ENCODE assay signal across 11 mouse cellular contexts in the genomic region with DNA sequence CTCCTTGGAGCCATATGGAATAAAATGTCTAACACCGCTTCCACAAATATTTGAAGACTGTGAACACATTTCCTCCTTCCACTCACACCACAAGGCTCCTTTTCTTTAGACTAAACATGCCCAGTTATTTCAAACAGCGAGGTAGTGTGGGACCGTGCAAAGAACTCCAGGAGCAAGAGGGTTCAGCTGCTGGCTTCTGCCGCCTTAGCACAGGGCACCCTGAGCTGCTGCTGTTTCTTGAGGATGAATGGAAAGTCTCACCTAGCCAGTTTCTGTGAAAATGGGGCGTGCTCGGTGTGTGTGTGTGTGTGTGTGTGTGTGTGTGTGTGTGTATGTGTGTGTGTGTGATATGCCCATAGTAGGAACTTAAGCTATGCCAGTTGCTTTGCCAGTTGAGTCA. TPM values are rescaled to one million over a fixed set of nuclear protein-coding genes. Genes with fewer than 3 reads are reported as not detected.
DNase-seq lines count a peak whose midpoint lies in the region; ATAC-seq and TF ChIP-seq lines count a peak whose summit lies in the region.
"Had no signal": no experiment of that assay in that cellular context is flagged by ENCODE, and none has a peak within 500 bp of the region (broad histone marks: within the 10 kb centered on the region; RNA-seq: fewer than 3 reads in every experiment).

No protein-coding gene starts in this region.

- peak overlapping the region; percentile 84; the same call in 1 of the 2 replicates for H3K27ac ChIP-seq in heart, embryonic 15.5 days
- no peak overlapping the region for H3K27ac ChIP-seq in heart, adult 2 months
- H3K27ac ChIP-seq in neural tube, embryonic 11.5 days (ENCODE audit: low read depth, low read length): peak overlapping the region; percentile 90
- H3K27ac ChIP-seq in neural tube, embryonic 15.5 days (replicated peaks): no peak overlapping the region
- H3K27ac ChIP-seq in stomach, embryonic 16.5 days (ENCODE audit: low read length): peak overlapping the region; percentile 78
- H3K27ac ChIP-seq: liver, embryonic 14.5 days had no signal

- no peak for TF ChIP-seq EP300 in heart, adult 2 months (IDR thresholded peaks at IDR 0.05; ENCODE audit: insufficient read depth, low read depth, low read length)

- no peak overlapping the region for H3K9ac ChIP-seq in heart, embryonic 15.5 days
- H3K9ac ChIP-seq in heart, adult 2 months (ENCODE audit: low read depth, low read length): no peak overlapping the region
- peak overlapping the region; percentile 60 for H3K9ac ChIP-seq in neural tube, embryonic 11.5 days (ENCODE audit: low read length)
- no peak overlapping the region for H3K9ac ChIP-seq in neural tube, embryonic 15.5 days (replicated peaks)
- H3K9ac ChIP-seq in stomach, embryonic 16.5 days (ENCODE audit: low read length): no peak overlapping the region
- H3K9ac ChIP-seq: hindbrain, embryonic 15.5 days; liver, embryonic 14.5 days had no signal

- H3K4me1 ChIP-seq in heart, embryonic 15.5 days (replicated peaks): peaks cover 4% of the 10 kb centered on the region; the same call in 1 of the 2 replicates
- peaks cover 4% of the 10 kb centered on the region for H3K4me1 ChIP-seq in heart, adult 2 months (ENCODE audit: control insufficient read depth, insufficient read depth, low read length)
- H3K4me1 ChIP-seq in neural tube, embryonic 11.5 days (ENCODE audit: control insufficient read depth, insufficient read depth, low read length): peaks cover 21% of the 10 kb centered on the region
- peaks cover 24% of the 10 kb centered on the region; the same call in 1 of the 2 replicates for H3K4me1 ChIP-seq in neural tube, embryonic 15.5 days
- peaks cover 10% of the 10 kb centered on the region; the same call in 1 of the 2 replicates for H3K4me1 ChIP-seq in stomach, embryonic 16.5 days (ENCODE audit: control insufficient read depth, insufficient read depth, low read length)

- H3K4me2 ChIP-seq in heart, embryonic 15.5 days: no peak overlapping the region
- H3K4me2 ChIP-seq in neural tube, embryonic 11.5 days (ENCODE audit: low read depth): peak overlapping the region; percentile 55
- H3K4me2 ChIP-seq in neural tube, embryonic 15.5 days: no peak overlapping the region
- no peak overlapping the region for H3K4me2 ChIP-seq in stomach, embryonic 16.5 days (ENCODE audit: low read depth, low read length)

- no peak for TF ChIP-seq POLR2A in heart, adult 2 months (IDR thresholded peaks at IDR 0.05; ENCODE audit: insufficient read depth, low read depth, low read length)

- ATAC-seq in heart, embryonic 15.5 days (replicated peaks; ENCODE audit: insufficient number of reproducible peaks, insufficient read depth, low FRiP score, low read depth): no peak
- no peak for ATAC-seq in neural tube, embryonic 11.5 days (ENCODE audit: insufficient read depth, low FRiP score, low TSS enrichment)
- no peak for ATAC-seq in neural tube, embryonic 15.5 days (ENCODE audit: low FRiP score)
- no peak for ATAC-seq in stomach, embryonic 16.5 days (ENCODE audit: insufficient read depth, low FRiP score)

- H3K9me3 ChIP-seq in heart, embryonic 15.5 days (replicated peaks): peaks cover 22% of the 10 kb centered on the region
- H3K9me3 ChIP-seq in neural tube, embryonic 11.5 days (ENCODE audit: control insufficient read depth, low read length): peaks cover 19% of the 10 kb centered on the region
- H3K9me3 ChIP-seq in neural tube, embryonic 15.5 days (replicated peaks): peaks cover 24% of the 10 kb centered on the region
- peaks cover 34% of the 10 kb centered on the region for H3K9me3 ChIP-seq in stomach, embryonic 16.5 days (replicated peaks; ENCODE audit: control insufficient read depth, low read length)

- H3K4me3 ChIP-seq in heart, embryonic 15.5 days: no peak overlapping the region
- H3K4me3 ChIP-seq in heart, adult 2 months: no peak overlapping the region
- H3K4me3 ChIP-seq in neural tube, embryonic 11.5 days (ENCODE audit: low read depth, low read length): no peak overlapping the region
- no peak overlapping the region for H3K4me3 ChIP-seq in neural tube, embryonic 15.5 days (replicated peaks)
- H3K4me3 ChIP-seq in stomach, embryonic 16.5 days (replicated peaks; ENCODE audit: low read length): no peak overlapping the region
- H3K4me3 ChIP-seq: hindbrain, embryonic 15.5 days had no signal

- no peak for DNase-seq in heart, adult 2 months
- DNase-seq in neural tube, embryonic 11.5 days (ENCODE audit: low spot score): no peak
- DNase-seq in induced T-regulatory cell, adult 2 months (ENCODE audit: low read depth): peak; percentile 7
- no peak for DNase-seq in thymus, postnatal 36 days
- no peak for DNase-seq in c-Kit-positive CD71-positive TER-119-positive erythroid progenitor cells, embryonic 14.5 days (ENCODE audit: low spot score)
- DNase-seq: right cerebral cortex, postnatal 14 days had no signal

- no peaks in the 10 kb centered on the region for H3K79me2 ChIP-seq in heart, adult 2 months (replicated peaks; ENCODE audit: control insufficient read depth, insufficient read depth, low read length)

- no peaks in the 10 kb centered on the region for H3K27me3 ChIP-seq in heart, embryonic 15.5 days
- H3K27me3 ChIP-seq in heart, adult 2 months (ENCODE audit: control insufficient read depth, insufficient read depth, low read length): no peaks in the 10 kb centered on the region
- no peaks in the 10 kb centered on the region for H3K27me3 ChIP-seq in neural tube, embryonic 11.5 days (ENCODE audit: control insufficient read depth, insufficient read depth, low read length)
- H3K27me3 ChIP-seq in neural tube, embryonic 15.5 days (replicated peaks): no peaks in the 10 kb centered on the region
- H3K27me3 ChIP-seq in stomach, embryonic 16.5 days (ENCODE audit: control insufficient read depth, insufficient read depth, low read length): no peaks in the 10 kb centered on the region
- H3K27me3 ChIP-seq: hindbrain, embryonic 15.5 days had no signal

- TF ChIP-seq CTCF in heart, adult 2 months (IDR thresholded peaks at IDR 0.05): no peak

- WGBS in heart, embryonic 15.5 days: 76% methylated on average over 6 of the region's 6 CpGs
- WGBS in heart, adult 2 months: 80% methylated on average over 6 of the region's 6 CpGs
- 61% methylated on average over 6 of the region's 6 CpGs for WGBS in neural tube, embryonic 11.5 days
- 56% methylated on average over 6 of the region's 6 CpGs for WGBS in neural tube, embryonic 15.5 days
- 57% methylated on average over 6 of the region's 6 CpGs for WGBS in stomach, embryonic 16.5 days

- intact Hi-C loops in heart, adult 2 months (cut with DNase I): no loop called here

- H3K36me3 ChIP-seq in heart, embryonic 15.5 days: no peaks in the 10 kb centered on the region
- H3K36me3 ChIP-seq in heart, adult 2 months (ENCODE audit: control insufficient read depth, insufficient read depth, low read length): no peaks in the 10 kb centered on the region
- H3K36me3 ChIP-seq in neural tube, embryonic 11.5 days (ENCODE audit: control insufficient read depth, insufficient read depth, low read length): no peaks in the 10 kb centered on the region
- H3K36me3 ChIP-seq in neural tube, embryonic 15.5 days: no peaks in the 10 kb centered on the region
- no peaks in the 10 kb centered on the region for H3K36me3 ChIP-seq in stomach, embryonic 16.5 days (ENCODE audit: control insufficient read depth, insufficient read depth, low read length)
- H3K36me3 ChIP-seq: hindbrain, embryonic 15.5 days had no signal

RNA-seq across cellular contexts. Expression of a gene that starts 11.1 kb away (rescaled TPM):
- 1,527 and 1,993 TPM in 2 replicates for polyA plus RNA-seq in heart, embryonic 15.5 days (2015; fragmentation: Nextera tagmentation; extraction: Ambion mirVana)
- total RNA-seq in heart, adult 2 months (2021): 1 to 10 TPM; 6.2 to 8.3 TPM
- 19.5 and 28.1 TPM in 2 replicates for polyA plus RNA-seq in heart, adult 2 months (2012; rRNA removed)
- 1,492 and 1,651 TPM in 2 replicates for polyA plus RNA-seq in neural tube, embryonic 11.5 days (2014; fragmentation: Nextera tagmentation; extraction: Ambion mirVana)
- polyA plus RNA-seq in neural tube, embryonic 15.5 days (2015; fragmentation: Nextera tagmentation; extraction: Ambion mirVana): 378 and 417 TPM in 2 replicates
- polyA plus RNA-seq in stomach, embryonic 16.5 days (2015; fragmentation: Nextera tagmentation; extraction: Ambion mirVana): 746 and 846 TPM in 2 replicates

RNA-seq across cellular contexts. Expression of a gene that starts 40.9 kb away (rescaled TPM):
- 9.3 and 10.0 TPM in 2 replicates for polyA plus RNA-seq in heart, embryonic 15.5 days (2015; fragmentation: Nextera tagmentation; extraction: Ambion mirVana)
- total RNA-seq in heart, adult 2 months (2021): 1 to 10 TPM; 1.3 to 1.4 TPM
- polyA plus RNA-seq in heart, adult 2 months (2012; rRNA removed): 1.9 and 2.3 TPM in 2 replicates
- 27.3 and 27.9 TPM in 2 replicates for polyA plus RNA-seq in neural tube, embryonic 11.5 days (2014; fragmentation: Nextera tagmentation; extraction: Ambion mirVana)
- polyA plus RNA-seq in neural tube, embryonic 15.5 days (2015; fragmentation: Nextera tagmentation; extraction: Ambion mirVana): 10.7 and 11.6 TPM in 2 replicates
- 8.8 and 11.6 TPM in 2 replicates for polyA plus RNA-seq in stomach, embryonic 16.5 days (2015; fragmentation: Nextera tagmentation; extraction: Ambion mirVana)

Comparison
In these comparisons a context has a peak if more than half of its experiments do, and no peak if none do; other contexts are left out.
1. H3K27ac ChIP-seq: peak in heart, embryonic 15.5 days (single experiment), neural tube, embryonic 11.5 days (single experiment) and stomach, embryonic 16.5 days (single experiment); none in heart, adult 2 months (single experiment) and neural tube, embryonic 15.5 days (single experiment).
2. RNA of a gene that starts 11.1 kb away (polyA plus RNA-seq): 1,527 to 1,993 TPM in heart, embryonic 15.5 days, 1,492 to 1,651 TPM in neural tube, embryonic 11.5 days, 746 to 846 TPM in stomach, embryonic 16.5 days and 378 to 417 TPM in neural tube, embryonic 15.5 days; 19.5 to 28.1 TPM in heart, adult 2 months; every median in the first group is over 10 times any median in the second.